Mouse (Mus musculus) small intestine, adult 2 months (tissue): ENCODE data around the gene Bglap3.

Experiments
- CTCF ChIP-seq: fragments of 200-500 bp; IDR thresholded peaks from 2 replicates; pipeline ENCODE4 v1.5.1; 2012; ENCODE audit warnings: low read depth, mild to moderate bottlenecking, control low read depth, inconsistent platforms, low read length, moderate library complexity, mixed read lengths; ENCODE audit not compliant: insufficient replicate concordance, insufficient read length; ENCODE audit errors: extremely low read depth
- POLR2A ChIP-seq: fragments of 200-500 bp; IDR thresholded peaks from 2 replicates; pipeline ENCODE4 v1.6.1; 2012; ENCODE audit warnings: low read depth, mild to moderate bottlenecking, control low read depth, inconsistent platforms, low read length, moderate library complexity

DNA sequence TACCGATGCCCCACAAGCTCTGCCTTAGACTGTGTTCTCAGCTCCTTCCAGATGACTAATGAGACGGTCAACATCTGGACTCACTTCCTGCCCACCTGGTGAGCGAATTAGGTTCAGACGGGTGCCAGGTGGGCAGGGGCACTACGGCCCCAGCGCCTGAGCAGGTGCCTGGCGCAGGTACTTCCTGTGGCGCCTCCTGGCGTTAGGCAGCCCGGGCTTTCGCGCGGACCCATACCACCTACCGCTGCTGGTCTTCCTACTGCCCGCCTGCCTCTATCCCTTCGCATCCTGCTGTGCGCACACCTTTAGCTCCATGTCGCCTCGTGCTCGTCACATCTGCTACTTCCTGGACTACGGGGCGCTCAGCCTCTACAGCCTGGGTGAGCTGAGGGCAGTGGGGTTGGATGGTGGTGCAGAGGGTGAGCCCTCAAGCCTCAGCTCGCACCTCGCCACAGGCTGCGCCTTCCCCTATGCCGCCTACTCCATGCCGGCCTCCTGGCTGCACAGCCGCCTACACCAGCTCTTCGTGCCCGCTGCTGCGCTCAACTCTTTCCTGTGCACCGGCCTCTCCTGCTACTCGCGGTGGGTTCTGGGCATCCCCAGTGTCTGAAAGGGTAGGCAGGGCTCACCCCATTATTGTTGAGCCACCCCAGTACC lies 6.7 kb downstream of the Bglap3 start:
- TF ChIP-seq POLR2A (no peak), CTCF (no peak)
